Mouse (Mus musculus): Measurements from ENCODE around the gene Ddr1. TPM values are rescaled to one million over a fixed set of nuclear protein-coding genes. Genes with fewer than 3 reads are reported as not detected.

Ddr1 gene
- polyA plus RNA-seq, 1 experiment from 2014 or later = 38.2 TPM

GRCm38 (mm10) chr17:35703751-35704271 lies 610 bp downstream of the Ddr1 start:
- Histone ChIP-seq H3K9me3 (ENCODE audit: low read depth, low read length) (no peaks in the 10 kb centered on the region), H3K27me3 (ENCODE audit: insufficient read depth, low read length) (no peaks in the 10 kb centered on the region; the same call in 1 of the 2 replicates), H3K4me1 (ENCODE audit: insufficient read depth) (peaks cover 24% of the 10 kb centered on the region), H3K36me3 (ENCODE audit: insufficient read depth) (0 out of 2 replicates have a peak, but pooled peaks cover 2% of the 10 kb centered on the region), H3K9ac (peak overlapping the region; percentile 41), H3K4me3 (ENCODE audit: low read depth, low read length) (peak overlapping the region; percentile 32), H3K4me2 (peak overlapping the region; percentile 83), H3K27ac (ENCODE audit: low read depth) (peak overlapping the region; percentile 95)
- ATAC-seq (ENCODE audit: insufficient read depth) (peak; percentile 30), DNase-seq (peak; percentile 73)
- WGBS = 6% methylated on average over 14 of the region's 14 CpGs
- TF ChIP-seq CTCF (IDR thresholded peaks at IDR 0.05; ENCODE audit: low read depth) = no peak

GRCm38 (mm10) chr17:35703065-35703464 lies 1.4 kb downstream of the Ddr1 start:
- WGBS = 7% methylated on average over 2 of the region's 2 CpGs
- peaks cover 28% of the 10 kb centered on the region for H3K4me1 ChIP-seq (ENCODE audit: insufficient read depth)
- peak overlapping the region; percentile 97; the same call in 1 of the 2 replicates for H3K27ac ChIP-seq (ENCODE audit: low read depth)
- ATAC-seq (ENCODE audit: insufficient read depth) = no peak
- peak overlapping the region; percentile 20; the same call in 1 of the 2 replicates for H3K4me3 ChIP-seq (ENCODE audit: low read depth, low read length)
- peak overlapping the region; percentile 83 for H3K4me2 ChIP-seq
- no peaks in the 10 kb centered on the region for H3K9me3 ChIP-seq (ENCODE audit: low read depth, low read length)
- H3K36me3 ChIP-seq (ENCODE audit: insufficient read depth) = 0 out of 2 replicates have a peak, but pooled peaks cover 2% of the 10 kb centered on the region
- no peak for TF ChIP-seq CTCF (IDR thresholded peaks at IDR 0.05; ENCODE audit: low read depth)
- H3K9ac ChIP-seq = peak overlapping the region; percentile 26; the same call in 1 of the 2 replicates
- peak; percentile 11 for DNase-seq
- H3K27me3 ChIP-seq (ENCODE audit: insufficient read depth, low read length) = no peaks in the 10 kb centered on the region; the same call in 1 of the 2 replicates

- Histone ChIP-seq H3K4me3 (ENCODE audit: low read depth, low read length) (peak overlapping the region; percentile 61), H3K27ac (ENCODE audit: low read depth) (peak overlapping the region; percentile 97), H3K9ac (peak overlapping the region; percentile 75), H3K36me3 (ENCODE audit: insufficient read depth) (0 out of 2 replicates have a peak, but pooled peaks cover 2% of the 10 kb centered on the region), H3K9me3 (ENCODE audit: low read depth, low read length) (no peaks in the 10 kb centered on the region), H3K4me1 (ENCODE audit: insufficient read depth) (peaks cover 32% of the 10 kb centered on the region), H3K4me2 (peak overlapping the region; percentile 83), H3K27me3 (ENCODE audit: insufficient read depth, low read length) (no peaks in the 10 kb centered on the region; the same call in 1 of the 2 replicates)
- no peak for ATAC-seq (ENCODE audit: insufficient read depth)
- peak; percentile 25 for DNase-seq
- 10% methylated on average over 4 of the region's 4 CpGs for WGBS
- no peak for TF ChIP-seq CTCF (IDR thresholded peaks at IDR 0.05; ENCODE audit: low read depth)
Observed at GRCm38 (mm10) chr17:35702605-35703004, 1.8 kb downstream of the Ddr1 start.

- WGBS = 5% methylated on average over 16 of the region's 16 CpGs
- no peak for TF ChIP-seq CTCF (IDR thresholded peaks at IDR 0.05; ENCODE audit: low read depth)
- Histone ChIP-seq H3K9me3 (ENCODE audit: low read depth, low read length) (no peaks in the 10 kb centered on the region), H3K4me1 (ENCODE audit: insufficient read depth) (peaks cover 37% of the 10 kb centered on the region), H3K27ac (ENCODE audit: low read depth) (peak overlapping the region; percentile 97), H3K36me3 (ENCODE audit: insufficient read depth) (0 out of 2 replicates have a peak, but pooled peaks cover 2% of the 10 kb centered on the region), H3K27me3 (ENCODE audit: insufficient read depth, low read length) (no peaks in the 10 kb centered on the region; the same call in 1 of the 2 replicates), H3K4me3 (ENCODE audit: low read depth, low read length) (peak overlapping the region; percentile 61), H3K4me2 (peak overlapping the region; percentile 83), H3K9ac (peak overlapping the region; percentile 75)
- ATAC-seq (ENCODE audit: insufficient read depth) = peak; percentile 15; the same call in 1 of the 2 replicates
- DNase-seq = peak; percentile 79
Observed at GRCm38 (mm10) chr17:35701978-35702461, 2.4 kb downstream of the Ddr1 start.

GRCm38 (mm10) chr17:35701203-35701977 lies 3.0 kb downstream of the Ddr1 start:
- Histone ChIP-seq H3K4me1 (ENCODE audit: insufficient read depth) (peaks cover 39% of the 10 kb centered on the region), H3K9ac (peak overlapping the region; percentile 75), H3K9me3 (ENCODE audit: low read depth, low read length) (no peaks in the 10 kb centered on the region), H3K27ac (ENCODE audit: low read depth) (peak overlapping the region; percentile 97), H3K27me3 (ENCODE audit: insufficient read depth, low read length) (no peaks in the 10 kb centered on the region; the same call in 1 of the 2 replicates), H3K4me3 (ENCODE audit: low read depth, low read length) (peak overlapping the region; percentile 61), H3K4me2 (peak overlapping the region; percentile 83), H3K36me3 (ENCODE audit: insufficient read depth) (0 out of 2 replicates have a peak, but pooled peaks cover 2% of the 10 kb centered on the region)
- DNase-seq (peak; percentile 60), ATAC-seq (ENCODE audit: insufficient read depth) (no peak)
- no peak for TF ChIP-seq CTCF (IDR thresholded peaks at IDR 0.05; ENCODE audit: low read depth)
- 3% methylated on average over 16 of the region's 16 CpGs for WGBS

GRCm38 (mm10) chr17:35700371-35700961 lies 4.0 kb downstream of the Ddr1 start:
- peaks cover 7% of the 10 kb centered on the region; the same call in 1 of the 2 replicates for H3K36me3 ChIP-seq (ENCODE audit: insufficient read depth)
- peaks cover under 1% of the 10 kb centered on the region; the same call in 1 of the 2 replicates for H3K9me3 ChIP-seq (ENCODE audit: low read depth, low read length)
- no peaks in the 10 kb centered on the region; the same call in 1 of the 2 replicates for H3K27me3 ChIP-seq (ENCODE audit: insufficient read depth, low read length)
- TF ChIP-seq CTCF (IDR thresholded peaks at IDR 0.05; ENCODE audit: low read depth) = peak; percentile 14; the same call in 1 of the 2 replicates
- H3K4me1 ChIP-seq (ENCODE audit: insufficient read depth) = peaks cover 39% of the 10 kb centered on the region
- H3K4me2 ChIP-seq = peak overlapping the region; percentile 83
- peak overlapping the region; percentile 97 for H3K27ac ChIP-seq (ENCODE audit: low read depth)
- peak overlapping the region; percentile 75 for H3K9ac ChIP-seq
- DNase-seq = peak; percentile 88
- peak overlapping the region; percentile 61 for H3K4me3 ChIP-seq (ENCODE audit: low read depth, low read length)
- 0% methylated on average over 42 of the region's 66 CpGs for WGBS
- peak; percentile 69 for ATAC-seq (ENCODE audit: insufficient read depth)
